ENCODE assay signal across 25 mouse cellular contexts in the genomic region with DNA sequence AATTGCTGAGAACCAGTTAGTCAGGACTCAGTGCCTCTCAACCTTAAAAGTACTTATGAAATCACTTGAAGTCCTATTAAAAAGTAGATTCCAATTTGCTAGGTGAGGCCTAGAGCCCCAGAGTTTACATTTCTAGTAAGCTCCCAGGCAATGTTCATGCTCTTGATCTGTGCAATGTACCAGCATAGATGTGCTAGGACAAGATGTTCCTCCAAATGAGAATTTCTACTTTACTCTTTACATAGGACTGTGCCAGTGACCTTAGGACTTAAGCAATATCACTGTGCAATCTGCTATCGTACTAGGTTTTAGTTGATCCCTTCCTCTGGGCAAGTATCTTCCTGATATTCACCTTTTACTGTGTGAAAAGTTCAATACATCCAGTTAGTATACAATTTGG.
DNase-seq lines count a peak whose midpoint lies in the region; ATAC-seq and TF ChIP-seq lines count a peak whose summit lies in the region.
"Had no signal": no experiment of that assay in that cellular context is flagged by ENCODE, and none has a peak within 500 bp of the region (broad histone marks: within the 10 kb centered on the region; RNA-seq: fewer than 3 reads in every experiment).

No protein-coding gene starts in this region.

- DNase-seq in liver, adult 2 months (ENCODE audit: extremely low read depth, low read depth, low spot score), result peak; percentile 69
- no peak for DNase-seq in liver, embryonic 11.5 days (ENCODE audit: low spot score)
- DNase-seq in lung, postnatal 0 days (ENCODE audit: low spot score), result peak; percentile 46
- DNase-seq in lung, adult 18-20 months, result no peak
- DNase-seq in left cerebral cortex, adult 8-10 months (ENCODE audit: low spot score in 2 of 2), result no peak
- DNase-seq: adrenal gland, adult 8-10 months; adrenal gland, postnatal 14 days; adrenal gland, postnatal 36 days; B cell, adult 2 months; cerebellum, adult 11-12 months; cerebellum, adult 2 months; cerebellum, adult 9-10 months; cerebellum, postnatal 10 days; cerebellum, postnatal 25 days had no signal

- no peak overlapping the region for H3K4me2 ChIP-seq in liver, embryonic 11.5 days
- H3K4me2 ChIP-seq in lung, postnatal 0 days (replicated peaks; ENCODE audit: low read depth, low read length), result no peak overlapping the region
- H3K4me2 ChIP-seq: embryonic facial prominence, embryonic 12.5 days; forebrain, embryonic 12.5 days had no signal

- no peak for TF ChIP-seq POLR2A in liver, adult 2 months (IDR thresholded peaks at IDR 0.05; ENCODE audit: extremely low read depth, insufficient read depth, low read length)

- TF ChIP-seq EP300 in lung, postnatal 0 days (IDR thresholded peaks at IDR 0.05), result peak; percentile 68

- TF ChIP-seq CTCF in liver, adult 2 months (IDR thresholded peaks at IDR 0.05; ENCODE audit: low read depth, low read length), result no peak
- TF ChIP-seq CTCF in lung, postnatal 0 days (IDR thresholded peaks at IDR 0.05), result no peak

- no peaks in the 10 kb centered on the region for H3K79me2 ChIP-seq in liver, adult 2 months (ENCODE audit: control insufficient read depth, insufficient read depth, low read length)

- H3K27ac ChIP-seq in liver, adult 2 months (replicated peaks; ENCODE audit: insufficient read depth, low read depth, low read length), result no peak overlapping the region
- no peak overlapping the region for H3K27ac ChIP-seq in liver, embryonic 11.5 days (ENCODE audit: low read depth, low read length)
- H3K27ac ChIP-seq in lung, postnatal 0 days (ENCODE audit: low read length), result no peak overlapping the region
- H3K27ac ChIP-seq: embryonic facial prominence, embryonic 10.5 days; embryonic facial prominence, embryonic 12.5 days; forebrain, embryonic 10.5 days; forebrain, embryonic 12.5 days had no signal

- no peak overlapping the region for H3K9ac ChIP-seq in liver, adult 2 months (ENCODE audit: low read depth, low read length)
- H3K9ac ChIP-seq in liver, embryonic 11.5 days (ENCODE audit: low read depth, low read length), result no peak overlapping the region
- H3K9ac ChIP-seq in lung, postnatal 0 days (replicated peaks; ENCODE audit: low read depth), result no peak overlapping the region
- H3K9ac ChIP-seq: embryonic facial prominence, embryonic 12.5 days; forebrain, embryonic 12.5 days had no signal

- ATAC-seq in liver, embryonic 11.5 days (replicated peaks; ENCODE audit: low FRiP score), result no peak
- ATAC-seq in lung, postnatal 0 days, result peak; percentile 43
- ATAC-seq: activated CD4-positive, CD25-positive, alpha-beta regulatory T cell, adult 4 months; CD4-positive, CD25-positive, alpha-beta regulatory T cell, adult 4 months; forebrain, embryonic 14.5 days; forebrain, embryonic 16.5 days; Patski had no signal

- no peaks in the 10 kb centered on the region for H3K27me3 ChIP-seq in liver, adult 2 months (ENCODE audit: control insufficient read depth, insufficient read depth, low read length)
- no peaks in the 10 kb centered on the region for H3K27me3 ChIP-seq in liver, embryonic 11.5 days (replicated peaks; ENCODE audit: control insufficient read depth, insufficient read depth, low read length)
- H3K27me3 ChIP-seq in lung, postnatal 0 days (replicated peaks; ENCODE audit: insufficient read depth, low read length), result no peaks in the 10 kb centered on the region
- H3K27me3 ChIP-seq: CH12.LX; embryonic facial prominence, embryonic 12.5 days; forebrain, embryonic 12.5 days; Patski had no signal

- H3K9me3 ChIP-seq in liver, embryonic 11.5 days (ENCODE audit: control insufficient read depth, low read length), result no peaks in the 10 kb centered on the region
- no peaks in the 10 kb centered on the region for H3K9me3 ChIP-seq in lung, postnatal 0 days (ENCODE audit: low read length)
- H3K9me3 ChIP-seq: embryonic facial prominence, embryonic 10.5 days; embryonic facial prominence, embryonic 12.5 days; forebrain, embryonic 10.5 days; forebrain, embryonic 12.5 days; G1E had no signal

- H3K4me3 ChIP-seq in liver, adult 2 months (ENCODE audit: insufficient read depth, low read depth, low read length), result no peak overlapping the region
- no peak overlapping the region for H3K4me3 ChIP-seq in liver, embryonic 11.5 days (ENCODE audit: low read depth, low read length)
- H3K4me3 ChIP-seq in lung, postnatal 0 days (ENCODE audit: low read depth, low read length), result no peak overlapping the region
- H3K4me3 ChIP-seq: embryonic facial prominence, embryonic 10.5 days; embryonic facial prominence, embryonic 12.5 days; forebrain, embryonic 10.5 days; forebrain, embryonic 12.5 days had no signal

- 36% methylated on average over 1 of the region's 1 CpGs for WGBS in liver, adult 2 months
- WGBS in liver, embryonic 11.5 days, result 85% methylated on average over 1 of the region's 1 CpGs
- 78% methylated on average over 1 of the region's 1 CpGs for WGBS in lung, postnatal 0 days

- peaks cover 6% of the 10 kb centered on the region; the same call in 1 of the 2 replicates for H3K4me1 ChIP-seq in liver, adult 2 months (ENCODE audit: control insufficient read depth, insufficient read depth, low read length)
- H3K4me1 ChIP-seq in liver, embryonic 11.5 days (replicated peaks; ENCODE audit: control insufficient read depth, insufficient read depth, low read length), result no peaks in the 10 kb centered on the region
- H3K4me1 ChIP-seq in lung, postnatal 0 days (ENCODE audit: insufficient read depth, low read depth, low read length), result no peaks in the 10 kb centered on the region
- H3K4me1 ChIP-seq: embryonic facial prominence, embryonic 10.5 days; embryonic facial prominence, embryonic 12.5 days; forebrain, embryonic 10.5 days; forebrain, embryonic 12.5 days had no signal

- no peaks in the 10 kb centered on the region for H3K36me3 ChIP-seq in liver, adult 2 months (ENCODE audit: control insufficient read depth, insufficient read depth, low read length)
- no peaks in the 10 kb centered on the region for H3K36me3 ChIP-seq in liver, embryonic 11.5 days (ENCODE audit: control insufficient read depth, insufficient read depth, low read length)
- H3K36me3 ChIP-seq in lung, postnatal 0 days (ENCODE audit: insufficient read depth, low read length), result no peaks in the 10 kb centered on the region
- H3K36me3 ChIP-seq: embryonic facial prominence, embryonic 10.5 days; embryonic facial prominence, embryonic 12.5 days; forebrain, embryonic 10.5 days; forebrain, embryonic 12.5 days; G1E had no signal

Comparison
In these comparisons a context has a peak if more than half of its experiments do, and no peak if none do; other contexts are left out.
1. DNase-seq: peak in liver, adult 2 months (single experiment) and lung, postnatal 0 days (single experiment); none in liver, embryonic 11.5 days (single experiment), lung, adult 18-20 months (0 of 2) and left cerebral cortex, adult 8-10 months (0 of 2).